ENCODE assay signal across 8 mouse cellular contexts in genomic region chr5:137526192-137526936, GRCm38 (mm10). TPM values are rescaled to one million over a fixed set of nuclear protein-coding genes. Genes with fewer than 3 reads are reported as not detected.
DNase-seq lines count a peak whose midpoint lies in the region; ATAC-seq and TF ChIP-seq lines count a peak whose summit lies in the region.

No protein-coding gene starts in this region.

- H3K27me3 ChIP-seq in heart, embryonic 10.5 days (ENCODE audit: insufficient read depth, poor library complexity, severe bottlenecking) = no peaks in the 10 kb centered on the region
- no peaks in the 10 kb centered on the region for H3K27me3 ChIP-seq in G1E (ENCODE audit: insufficient read depth, low read length)
- no peaks in the 10 kb centered on the region for H3K27me3 ChIP-seq in hindbrain, embryonic 11.5 days (ENCODE audit: control insufficient read depth, insufficient read depth, low read length)
- no peaks in the 10 kb centered on the region for H3K27me3 ChIP-seq in liver, adult 2 months (ENCODE audit: control insufficient read depth, insufficient read depth, low read length)
- no peaks in the 10 kb centered on the region for H3K27me3 ChIP-seq in myocyte (ENCODE audit: control insufficient read depth, insufficient read depth, insufficient read length)

- no peak overlapping the region for H3K9ac ChIP-seq in hindbrain, embryonic 11.5 days (ENCODE audit: low read depth, low read length)
- H3K9ac ChIP-seq in liver, adult 2 months (ENCODE audit: low read depth, low read length) = no peak overlapping the region

- no peak for DNase-seq in heart, embryonic 10.5 days (ENCODE audit: low spot score)
- no peak for DNase-seq in heart, adult 8-10 months (ENCODE audit: low spot score)
- peak; percentile 87 for DNase-seq in G1E (ENCODE audit: low spot score)
- peak; percentile 52 for DNase-seq in hindbrain, embryonic 11.5 days (ENCODE audit: low spot score)
- DNase-seq in liver, adult 2 months (ENCODE audit: extremely low read depth, low read depth, low spot score) = peak; percentile 36
- DNase-seq in gastrocnemius, adult 18-20 months (ENCODE audit: low spot score) = no peak

- H3ac ChIP-seq in myocyte (ENCODE audit: control insufficient read depth, insufficient read length) = no peak overlapping the region

- H3K27ac ChIP-seq in heart, embryonic 10.5 days = no peak overlapping the region; the same call in 1 of the 2 replicates
- 0 out of 2 replicates have a peak overlapping the region, but pooled peaks have one; percentile 46 for H3K27ac ChIP-seq in cortical plate, adult 2 months (ENCODE audit: insufficient read depth, low read length)
- H3K27ac ChIP-seq in hindbrain, embryonic 11.5 days (ENCODE audit: low read depth, low read length) = peak overlapping the region; percentile 70
- no peak overlapping the region for H3K27ac ChIP-seq in liver, adult 2 months (replicated peaks; ENCODE audit: insufficient read depth, low read depth, low read length)

- H3K79me2 ChIP-seq in liver, adult 2 months (ENCODE audit: control insufficient read depth, insufficient read depth, low read length) = peaks cover 7% of the 10 kb centered on the region; the same call in 1 of the 2 replicates
- peaks cover 17% of the 10 kb centered on the region for H3K79me2 ChIP-seq in myocyte (ENCODE audit: control insufficient read depth, insufficient read depth)

- peaks cover 86% of the 10 kb centered on the region for H3K36me3 ChIP-seq in heart, embryonic 10.5 days
- H3K36me3 ChIP-seq in G1E (replicated peaks) = peaks cover 94% of the 10 kb centered on the region
- peaks cover 51% of the 10 kb centered on the region for H3K36me3 ChIP-seq in hindbrain, embryonic 11.5 days (ENCODE audit: control insufficient read depth, insufficient read depth, low read length)
- H3K36me3 ChIP-seq in liver, adult 2 months (ENCODE audit: control insufficient read depth, insufficient read depth, low read length) = peaks cover 23% of the 10 kb centered on the region
- H3K36me3 ChIP-seq in myocyte (ENCODE audit: control insufficient read depth, insufficient read depth) = peaks cover 3% of the 10 kb centered on the region

- no peaks in the 10 kb centered on the region for H3K9me3 ChIP-seq in heart, embryonic 10.5 days
- H3K9me3 ChIP-seq in G1E (replicated peaks) = no peaks in the 10 kb centered on the region
- H3K9me3 ChIP-seq in hindbrain, embryonic 11.5 days (ENCODE audit: control insufficient read depth, low read length) = no peaks in the 10 kb centered on the region

- 61% methylated on average over 16 of the region's 16 CpGs for WGBS in heart, embryonic 10.5 days
- 44% methylated on average over 16 of the region's 16 CpGs for WGBS in hindbrain, embryonic 11.5 days
- 53% methylated on average over 16 of the region's 16 CpGs for whole genome bisulfite sequencing in liver, adult 2 months

- ATAC-seq in G1E (ENCODE audit: extremely low read depth, insufficient number of reproducible peaks, low FRiP score, poor library complexity, severe bottlenecking) = peak; percentile 61; the same call in 1 of the 2 replicates
- no peak for ATAC-seq in hindbrain, embryonic 11.5 days (ENCODE audit: low FRiP score)

- H3K4me3 ChIP-seq in heart, embryonic 10.5 days = peak overlapping the region; percentile 22; the same call in 1 of the 2 replicates
- peak overlapping the region; percentile 63; the same call in 1 of the 2 replicates for H3K4me3 ChIP-seq in G1E (ENCODE audit: low read depth, low read length)
- H3K4me3 ChIP-seq in cortical plate, adult 2 months (ENCODE audit: insufficient read depth, low read length) = no peak overlapping the region
- no peak overlapping the region for H3K4me3 ChIP-seq in hindbrain, embryonic 11.5 days (ENCODE audit: low read depth, low read length)
- H3K4me3 ChIP-seq in liver, adult 2 months (ENCODE audit: insufficient read depth, low read depth, low read length) = no peak overlapping the region
- no peak overlapping the region for H3K4me3 ChIP-seq in myocyte

- peaks cover 56% of the 10 kb centered on the region for H3K4me1 ChIP-seq in heart, embryonic 10.5 days
- H3K4me1 ChIP-seq in G1E (ENCODE audit: insufficient read depth, low read depth, low read length) = peaks cover 97% of the 10 kb centered on the region
- peaks cover 2% of the 10 kb centered on the region; the same call in 1 of the 2 replicates for H3K4me1 ChIP-seq in cortical plate, adult 2 months (ENCODE audit: control insufficient read depth, insufficient read depth, low read length)
- H3K4me1 ChIP-seq in hindbrain, embryonic 11.5 days (replicated peaks; ENCODE audit: control insufficient read depth, insufficient read depth, low read length) = peaks cover 13% of the 10 kb centered on the region; the same call in 1 of the 2 replicates
- H3K4me1 ChIP-seq in liver, adult 2 months (ENCODE audit: control insufficient read depth, insufficient read depth, low read length) = peaks cover 4% of the 10 kb centered on the region; the same call in 1 of the 2 replicates

- no peak for TF ChIP-seq CTCF in G1E (IDR thresholded peaks at IDR 0.05; ENCODE audit: low read depth, low read length)
- TF ChIP-seq CTCF in cortical plate, adult 2 months (IDR thresholded peaks at IDR 0.05; ENCODE audit: extremely low read depth, insufficient read depth, low read length) = no peak
- TF ChIP-seq CTCF in liver, adult 2 months (IDR thresholded peaks at IDR 0.05; ENCODE audit: low read depth, low read length) = peak; percentile 48

- H3K4me2 ChIP-seq in hindbrain, embryonic 11.5 days (replicated peaks; ENCODE audit: low read depth, low read length) = no peak overlapping the region
- no peak overlapping the region for H3K4me2 ChIP-seq in myocyte (ENCODE audit: low read depth)

- 0 out of 2 replicates have a peak, but pooled peaks have one; percentile 2 for TF ChIP-seq POLR2A in cortical plate, adult 2 months (IDR thresholded peaks at IDR 0.05; ENCODE audit: extremely low read depth, insufficient read depth, low read length)
- TF ChIP-seq POLR2A in liver, adult 2 months (IDR thresholded peaks at IDR 0.05; ENCODE audit: extremely low read depth, insufficient read depth, low read length) = no peak
- TF ChIP-seq POLR2A in myocyte (IDR thresholded peaks at IDR 0.05; ENCODE audit: insufficient read length, low read depth) = no peak

RNA-seq across cellular contexts. Expression of gene Epo, which starts 6.7 kb away (rescaled TPM):
- polyA plus RNA-seq in heart, embryonic 10.5 days (2016; fragmentation: Nextera tagmentation; extraction: Ambion mirVana) = 0.28 and 2.3 TPM in 2 replicates
- not detected for total RNA-seq in heart, adult 8-10 months (2022)
- total RNA-seq in G1E (2014; fragmentation: Nextera tagmentation) (not detected in 2 replicates), G1E (2017) (not detected in 2 replicates)
- polyA plus RNA-seq in G1E (2012) (not detected in 2 replicates), myocyte (2012; fragmentation: generic; extraction: Trizol) (not detected)
- polyA plus RNA-seq in cortical plate, adult 2 months (2012; rRNA removed) = not detected in 2 replicates
- polyA plus RNA-seq in hindbrain, embryonic 11.5 days (2014; fragmentation: Nextera tagmentation; extraction: Ambion mirVana) = 0.38 and 1.1 TPM in 2 replicates
- total RNA-seq in liver, adult 2 months (2014; rRNA removed) = not detected in 2 replicates
- polyA plus RNA-seq in liver, adult 2 months (2012; rRNA removed) = not detected in 2 replicates
- total RNA-seq in gastrocnemius, adult 18-20 months (2021) = not detected

RNA-seq across cellular contexts. Expression of gene Gnb2, which starts 6.9 kb away (rescaled TPM):
- polyA plus RNA-seq in heart, embryonic 10.5 days (2016; fragmentation: Nextera tagmentation; extraction: Ambion mirVana) = 287 and 294 TPM in 2 replicates
- 100 to 1,000 TPM; 243 to 256 (median 246) TPM for total RNA-seq in heart, adult 8-10 months (2022)
- total RNA-seq in G1E (2014; fragmentation: Nextera tagmentation) (229 and 302 TPM in 2 replicates), G1E (2017) (255 and 347 TPM in 2 replicates)
- polyA plus RNA-seq in G1E (2012) (501 and 571 TPM in 2 replicates), myocyte (2012; fragmentation: generic; extraction: Trizol) (632 TPM)
- polyA plus RNA-seq in cortical plate, adult 2 months (2012; rRNA removed) = 653 and 687 TPM in 2 replicates
- 475 and 483 TPM in 2 replicates for polyA plus RNA-seq in hindbrain, embryonic 11.5 days (2014; fragmentation: Nextera tagmentation; extraction: Ambion mirVana)
- total RNA-seq in liver, adult 2 months (2014; rRNA removed) = 87.2 and 134 TPM in 2 replicates
- polyA plus RNA-seq in liver, adult 2 months (2012; rRNA removed) = 332 and 431 TPM in 2 replicates
- total RNA-seq in gastrocnemius, adult 18-20 months (2021) = 100 to 1,000 TPM; 111 to 134 TPM

RNA-seq across cellular contexts. Expression of gene Gigyf1, which starts 8.0 kb away (rescaled TPM):
- 8.0 and 10.8 TPM in 2 replicates for polyA plus RNA-seq in heart, embryonic 10.5 days (2016; fragmentation: Nextera tagmentation; extraction: Ambion mirVana)
- total RNA-seq in heart, adult 8-10 months (2022) = 10 to 100 TPM; 25.5 to 37.3 (median 27.2) TPM
- 23.2 and 30.3 TPM in 2 replicates for total RNA-seq in G1E (2014; fragmentation: Nextera tagmentation)
- 6.8 and 7.0 TPM in 2 replicates for total RNA-seq in G1E (2017)
- polyA plus RNA-seq in G1E (2012) = 49.0 and 50.4 TPM in 2 replicates
- polyA plus RNA-seq in cortical plate, adult 2 months (2012; rRNA removed) = 41.0 and 50.2 TPM in 2 replicates
- 10.6 and 15.4 TPM in 2 replicates for polyA plus RNA-seq in hindbrain, embryonic 11.5 days (2014; fragmentation: Nextera tagmentation; extraction: Ambion mirVana)
- total RNA-seq in liver, adult 2 months (2014; rRNA removed) = 2.7 and 4.2 TPM in 2 replicates
- polyA plus RNA-seq in liver, adult 2 months (2012; rRNA removed) = 9.3 and 14.0 TPM in 2 replicates
- polyA plus RNA-seq in myocyte (2012; fragmentation: generic; extraction: Trizol) = 9.6 TPM
- 10 to 100 TPM; 19.9 to 23.5 TPM for total RNA-seq in gastrocnemius, adult 18-20 months (2021)

RNA-seq across cellular contexts. Expression of gene Pop7, which starts 24.0 kb away (rescaled TPM):
- 50.6 and 56.6 TPM in 2 replicates for polyA plus RNA-seq in heart, embryonic 10.5 days (2016; fragmentation: Nextera tagmentation; extraction: Ambion mirVana)
- total RNA-seq in heart, adult 8-10 months (2022) = 10 to 100 TPM; 15.0 to 18.3 (median 16.2) TPM
- 9.0 and 14.1 TPM in 2 replicates for total RNA-seq in G1E (2014; fragmentation: Nextera tagmentation)
- 29.3 and 33.2 TPM in 2 replicates for total RNA-seq in G1E (2017)
- 39.8 and 55.7 TPM in 2 replicates for polyA plus RNA-seq in G1E (2012)
- 46.4 and 48.5 TPM in 2 replicates for polyA plus RNA-seq in cortical plate, adult 2 months (2012; rRNA removed)
- 55.2 and 60.6 TPM in 2 replicates for polyA plus RNA-seq in hindbrain, embryonic 11.5 days (2014; fragmentation: Nextera tagmentation; extraction: Ambion mirVana)
- total RNA-seq in liver, adult 2 months (2014; rRNA removed) = 5.9 and 8.0 TPM in 2 replicates
- 15.4 and 17.8 TPM in 2 replicates for polyA plus RNA-seq in liver, adult 2 months (2012; rRNA removed)
- polyA plus RNA-seq in myocyte (2012; fragmentation: generic; extraction: Trizol) = 53.0 TPM
- total RNA-seq in gastrocnemius, adult 18-20 months (2021) = 10 to 100 TPM in 1 of 2 experiments, 1 to 10 TPM in 1; 8.9 to 10.8 TPM

RNA-seq across cellular contexts. Expression of gene Actl6b, which starts 27.0 kb away (rescaled TPM):
- polyA plus RNA-seq in heart, embryonic 10.5 days (2016; fragmentation: Nextera tagmentation; extraction: Ambion mirVana) = 0.07 TPM in 1 of 2 replicates, not detected in the other
- total RNA-seq in heart, adult 8-10 months (2022) = not detected
- total RNA-seq in G1E (2014; fragmentation: Nextera tagmentation) (not detected in 2 replicates), G1E (2017) (0.11 TPM in 1 of 2 replicates, not detected in the other)
- polyA plus RNA-seq in G1E (2012) (not detected in 2 replicates), myocyte (2012; fragmentation: generic; extraction: Trizol) (not detected)
- polyA plus RNA-seq in cortical plate, adult 2 months (2012; rRNA removed) = 179 and 199 TPM in 2 replicates
- 45.4 and 47.6 TPM in 2 replicates for polyA plus RNA-seq in hindbrain, embryonic 11.5 days (2014; fragmentation: Nextera tagmentation; extraction: Ambion mirVana)
- total RNA-seq in liver, adult 2 months (2014; rRNA removed) = not detected in 2 replicates
- not detected in 2 replicates for polyA plus RNA-seq in liver, adult 2 months (2012; rRNA removed)
- not detected for total RNA-seq in gastrocnemius, adult 18-20 months (2021)

Comparison
In these comparisons a context has a peak if more than half of its experiments do, and no peak if none do; other contexts are left out.
1. DNase-seq: peak in G1E (single experiment), hindbrain, embryonic 11.5 days (single experiment) and liver, adult 2 months (single experiment); none in heart, embryonic 10.5 days (single experiment), heart, adult 8-10 months (single experiment) and gastrocnemius, adult 18-20 months (single experiment).
2. H3K27ac ChIP-seq: peak in cortical plate, adult 2 months (single experiment) and hindbrain, embryonic 11.5 days (single experiment); none in heart, embryonic 10.5 days (single experiment) and liver, adult 2 months (single experiment).
3. H3K4me3 ChIP-seq: peak in heart, embryonic 10.5 days (single experiment) and G1E (single experiment); none in cortical plate, adult 2 months (single experiment), hindbrain, embryonic 11.5 days (single experiment), liver, adult 2 months (single experiment) and myocyte (single experiment).